Mouse (Mus musculus) brain, embryonic 14.5 days (tissue): ENCODE results near the gene Pde1b.

Experiments used
- CTCF ChIP-seq: fragments of 200-500 bp; IDR thresholded peaks from 2 replicates; pipeline ENCODE4 v1.5.1; 2012; ENCODE audit warnings: inconsistent platforms, mild to moderate bottlenecking, moderate library complexity, borderline replicate concordance; ENCODE audit not compliant: insufficient read depth, insufficient read length; ENCODE audit errors: extremely low read depth
- POLR2A ChIP-seq: fragments of 200-500 bp; IDR thresholded peaks from 2 replicates; pipeline ENCODE4 v1.6.1; 2012; ENCODE audit warnings: mild to moderate bottlenecking, inconsistent platforms, borderline replicate concordance; ENCODE audit not compliant: poor library complexity, insufficient read depth, insufficient read length, severe bottlenecking; ENCODE audit errors: extremely low read depth

GRCm38 (mm10) chr15:103480129-103480528 is 22.7 kb upstream of the Pde1b start:
- no peak for TF ChIP-seq CTCF
- TF ChIP-seq POLR2A, result no peak
